ENCODE assay signal across 18 mouse cellular contexts in the genomic region with DNA sequence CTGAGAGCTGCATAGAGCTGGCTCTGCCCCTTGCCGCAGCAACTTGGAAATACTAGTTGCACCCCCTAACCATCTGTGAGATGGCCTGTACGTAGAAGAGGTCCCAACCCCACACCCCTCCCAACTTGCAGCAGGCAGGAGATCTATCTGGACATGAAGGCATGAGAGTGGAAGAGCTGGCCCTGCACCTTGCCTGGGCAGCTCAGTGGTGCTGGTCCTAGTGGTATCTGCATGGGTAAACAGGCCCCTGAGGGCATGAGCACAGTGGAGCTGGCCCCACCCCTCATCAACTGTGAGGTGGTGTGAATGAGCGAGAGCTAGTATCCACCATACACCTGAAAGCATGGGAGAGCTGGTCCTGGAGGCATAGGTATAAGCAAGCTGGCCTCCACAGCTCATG.
DNase-seq lines count a peak whose midpoint lies in the region; ATAC-seq lines count a peak whose summit lies in the region.
"Had no signal": no experiment of that assay in that cellular context is flagged by ENCODE, and none has a peak within 500 bp of the region (broad histone marks: within the 10 kb centered on the region; RNA-seq: fewer than 3 reads in every experiment).

No protein-coding gene starts in this region.

- H3K9ac ChIP-seq in hindbrain, embryonic 13.5 days = no peak overlapping the region
- no peak overlapping the region for H3K9ac ChIP-seq in hindbrain, embryonic 14.5 days
- H3K9ac ChIP-seq in midbrain, embryonic 11.5 days (ENCODE audit: low read length) = no peak overlapping the region
- H3K9ac ChIP-seq in midbrain, embryonic 16.5 days (ENCODE audit: low read depth, low read length) = no peak overlapping the region
- no peak overlapping the region for H3K9ac ChIP-seq in midbrain, embryonic 14.5 days (replicated peaks; ENCODE audit: low read length)
- H3K9ac ChIP-seq: embryonic facial prominence, embryonic 15.5 days; stomach, embryonic 15.5 days had no signal

- no peaks in the 10 kb centered on the region for H3K9me3 ChIP-seq in hindbrain, embryonic 13.5 days
- H3K9me3 ChIP-seq in hindbrain, embryonic 14.5 days (ENCODE audit: control insufficient read depth, low read length) = no peaks in the 10 kb centered on the region
- no peaks in the 10 kb centered on the region for H3K9me3 ChIP-seq in midbrain, embryonic 11.5 days (ENCODE audit: control insufficient read depth, low read length)
- H3K9me3 ChIP-seq in midbrain, embryonic 16.5 days (replicated peaks; ENCODE audit: control insufficient read depth, low read length, poor library complexity, severe bottlenecking) = no peaks in the 10 kb centered on the region
- H3K9me3 ChIP-seq in midbrain, embryonic 14.5 days (ENCODE audit: control insufficient read depth, low read length) = no peaks in the 10 kb centered on the region
- H3K9me3 ChIP-seq: embryonic facial prominence, embryonic 15.5 days; heart, embryonic 10.5 days; stomach, embryonic 15.5 days had no signal

- no peak overlapping the region for H3K4me2 ChIP-seq in hindbrain, embryonic 13.5 days
- H3K4me2 ChIP-seq in hindbrain, embryonic 14.5 days (replicated peaks) = no peak overlapping the region
- no peak overlapping the region for H3K4me2 ChIP-seq in midbrain, embryonic 11.5 days
- no peak overlapping the region for H3K4me2 ChIP-seq in midbrain, embryonic 16.5 days (ENCODE audit: low read length)
- H3K4me2 ChIP-seq in midbrain, embryonic 14.5 days (ENCODE audit: low read length) = no peak overlapping the region
- H3K4me2 ChIP-seq: embryonic facial prominence, embryonic 15.5 days; stomach, embryonic 15.5 days had no signal

- no peak for DNase-seq in cerebellum, adult 11-12 months
- no peak for DNase-seq in hindbrain, embryonic 14.5 days (ENCODE audit: low spot score)
- DNase-seq in midbrain, embryonic 11.5 days (ENCODE audit: low spot score, missing footprints) = no peak
- no peak for DNase-seq in midbrain, embryonic 14.5 days
- DNase-seq in adrenal gland, postnatal 36 days = no peak
- DNase-seq: adrenal gland, adult 2 months; cerebellum, postnatal 10 days; gastrocnemius, postnatal 36 days; kidney, adult 8-10 months; kidney, postnatal 36 days; lung, adult 2 months; right cerebral cortex, postnatal 25 days had no signal

- peak; percentile 49 for ATAC-seq in cerebellum, adult (ENCODE audit: insufficient number of reproducible peaks, low FRiP score, low TSS enrichment)
- ATAC-seq in hindbrain, embryonic 13.5 days (ENCODE audit: low FRiP score) = peak; percentile 58; the same call in 1 of the 2 replicates
- no peak for ATAC-seq in hindbrain, embryonic 14.5 days (ENCODE audit: low FRiP score)
- 0 out of 2 replicates have a peak, but pooled peaks have one; percentile 30 for ATAC-seq in midbrain, embryonic 11.5 days (ENCODE audit: low FRiP score)
- no peak; the same call in 1 of the 2 replicates for ATAC-seq in midbrain, embryonic 16.5 days
- ATAC-seq in midbrain, embryonic 14.5 days (ENCODE audit: low FRiP score, low TSS enrichment) = 0 out of 2 replicates have a peak, but pooled peaks have one; percentile 50

- no peaks in the 10 kb centered on the region for H3K4me1 ChIP-seq in hindbrain, embryonic 13.5 days (replicated peaks)
- H3K4me1 ChIP-seq in hindbrain, embryonic 14.5 days (replicated peaks; ENCODE audit: control insufficient read depth, insufficient read depth, low read length) = no peaks in the 10 kb centered on the region
- no peaks in the 10 kb centered on the region for H3K4me1 ChIP-seq in midbrain, embryonic 11.5 days (ENCODE audit: control insufficient read depth, insufficient read depth, low read length)
- H3K4me1 ChIP-seq in midbrain, embryonic 16.5 days (ENCODE audit: control insufficient read depth, insufficient read depth, low read length) = no peaks in the 10 kb centered on the region
- H3K4me1 ChIP-seq in midbrain, embryonic 14.5 days (ENCODE audit: control insufficient read depth, insufficient read depth, low read length) = no peaks in the 10 kb centered on the region
- H3K4me1 ChIP-seq: embryonic facial prominence, embryonic 15.5 days; heart, embryonic 10.5 days; stomach, embryonic 15.5 days had no signal

- 92% methylated on average over 3 of the region's 3 CpGs for WGBS in hindbrain, embryonic 13.5 days
- WGBS in hindbrain, embryonic 14.5 days = 91% methylated on average over 3 of the region's 3 CpGs
- WGBS in midbrain, embryonic 11.5 days = 87% methylated on average over 3 of the region's 3 CpGs
- 93% methylated on average over 3 of the region's 3 CpGs for WGBS in midbrain, embryonic 16.5 days
- 92% methylated on average over 3 of the region's 3 CpGs for WGBS in midbrain, embryonic 14.5 days

- no peaks in the 10 kb centered on the region for H3K36me3 ChIP-seq in hindbrain, embryonic 13.5 days
- no peaks in the 10 kb centered on the region for H3K36me3 ChIP-seq in hindbrain, embryonic 14.5 days (replicated peaks; ENCODE audit: control insufficient read depth, insufficient read depth)
- no peaks in the 10 kb centered on the region for H3K36me3 ChIP-seq in midbrain, embryonic 11.5 days (ENCODE audit: control insufficient read depth, insufficient read depth, low read length)
- H3K36me3 ChIP-seq in midbrain, embryonic 16.5 days (ENCODE audit: control insufficient read depth, insufficient read depth, low read length) = no peaks in the 10 kb centered on the region
- no peaks in the 10 kb centered on the region for H3K36me3 ChIP-seq in midbrain, embryonic 14.5 days (ENCODE audit: control insufficient read depth, insufficient read depth, low read length)
- H3K36me3 ChIP-seq: embryonic facial prominence, embryonic 15.5 days; heart, embryonic 10.5 days; stomach, embryonic 15.5 days had no signal

- H3K27ac ChIP-seq in hindbrain, embryonic 13.5 days = no peak overlapping the region
- H3K27ac ChIP-seq in hindbrain, embryonic 14.5 days = no peak overlapping the region
- H3K27ac ChIP-seq in midbrain, embryonic 11.5 days (ENCODE audit: low read depth, low read length) = no peak overlapping the region
- H3K27ac ChIP-seq in midbrain, embryonic 16.5 days (ENCODE audit: low read length) = no peak overlapping the region
- no peak overlapping the region for H3K27ac ChIP-seq in midbrain, embryonic 14.5 days (replicated peaks; ENCODE audit: low read depth, low read length)
- H3K27ac ChIP-seq: embryonic facial prominence, embryonic 15.5 days; heart, embryonic 10.5 days; stomach, embryonic 15.5 days had no signal

- H3K4me3 ChIP-seq in hindbrain, embryonic 13.5 days = no peak overlapping the region
- H3K4me3 ChIP-seq in hindbrain, embryonic 14.5 days (replicated peaks; ENCODE audit: low read length) = no peak overlapping the region
- no peak overlapping the region for H3K4me3 ChIP-seq in midbrain, embryonic 11.5 days (ENCODE audit: low read depth, low read length)
- no peak overlapping the region for H3K4me3 ChIP-seq in midbrain, embryonic 16.5 days (ENCODE audit: low read depth, low read length)
- H3K4me3 ChIP-seq in midbrain, embryonic 14.5 days (replicated peaks; ENCODE audit: low read depth, low read length) = no peak overlapping the region
- H3K4me3 ChIP-seq: embryonic facial prominence, embryonic 15.5 days; heart, embryonic 10.5 days; stomach, embryonic 15.5 days had no signal

- no peaks in the 10 kb centered on the region for H3K27me3 ChIP-seq in hindbrain, embryonic 13.5 days
- H3K27me3 ChIP-seq in hindbrain, embryonic 14.5 days (ENCODE audit: control insufficient read depth, insufficient read depth, low read length) = no peaks in the 10 kb centered on the region
- no peaks in the 10 kb centered on the region for H3K27me3 ChIP-seq in midbrain, embryonic 11.5 days (ENCODE audit: control insufficient read depth, insufficient read depth, low read length)
- H3K27me3 ChIP-seq in midbrain, embryonic 16.5 days (ENCODE audit: control insufficient read depth, insufficient read depth, low read depth, low read length) = no peaks in the 10 kb centered on the region
- no peaks in the 10 kb centered on the region for H3K27me3 ChIP-seq in midbrain, embryonic 14.5 days (ENCODE audit: control insufficient read depth, insufficient read depth, low read length)
- H3K27me3 ChIP-seq: embryonic facial prominence, embryonic 15.5 days; stomach, embryonic 15.5 days had no signal

Comparison
In these comparisons a context has a peak if more than half of its experiments do, and no peak if none do; other contexts are left out.
1. ATAC-seq: peak in cerebellum, adult (single experiment), hindbrain, embryonic 13.5 days (single experiment), midbrain, embryonic 11.5 days (single experiment) and midbrain, embryonic 14.5 days (single experiment); none in hindbrain, embryonic 14.5 days (single experiment) and midbrain, embryonic 16.5 days (single experiment).